Mouse (Mus musculus) embryonic fibroblast, embryonic 13.5 days (primary cell): ENCODE results near the gene Ephb4.

Experiments used
- CTCF ChIP-seq: IDR thresholded peaks from 2 replicates; pipeline ENCODE4 v1.5.1; 2011; ENCODE audit warnings: mild to moderate bottlenecking, control low read depth, low read length, moderate library complexity, borderline replicate concordance; ENCODE audit not compliant: insufficient read depth
- POLR2A ChIP-seq: IDR thresholded peaks from 2 replicates; pipeline ENCODE4 v1.6.1; 2011; ENCODE audit warnings: low read depth, mild to moderate bottlenecking, control low read depth, low read length, moderate library complexity

GRCm38 (mm10) chr5:137352011-137352975, 2.4 kb downstream of the Ephb4 start:
- TF ChIP-seq POLR2A (no peak), CTCF (no peak)
